8 mouse cellular contexts compared by ENCODE assay signal in the genomic region with DNA sequence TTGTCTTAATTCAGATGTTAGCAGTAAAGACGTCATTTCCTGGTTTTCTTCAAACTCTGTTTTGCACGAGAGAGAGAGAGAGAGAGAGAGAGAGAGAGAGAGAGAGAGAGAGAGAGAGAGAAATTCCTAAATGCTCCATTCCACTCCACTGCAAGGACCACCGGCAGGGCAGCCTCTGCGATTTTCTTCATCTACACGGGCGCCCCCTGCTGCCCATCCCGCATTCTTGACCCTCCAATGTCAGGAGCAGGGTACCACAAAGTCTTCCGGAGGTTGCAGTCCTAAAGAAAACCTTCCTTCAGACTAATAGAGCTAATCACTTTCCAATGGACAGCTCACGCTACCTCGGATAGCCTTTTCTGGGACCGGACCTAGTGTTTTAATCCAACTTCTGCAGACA. TPM values are rescaled to one million over a fixed set of nuclear protein-coding genes. Genes with fewer than 3 reads are reported as not detected.
DNase-seq lines count a peak whose midpoint lies in the region; ATAC-seq and TF ChIP-seq lines count a peak whose summit lies in the region.

No protein-coding gene starts in this region.

- peak; percentile 52 for TF ChIP-seq CTCF in cortical plate, adult 2 months (IDR thresholded peaks at IDR 0.05; ENCODE audit: extremely low read depth, insufficient read depth, low read length)

- DNase-seq in ZHBTc4 (ENCODE audit: low read depth, low spot score): peak; percentile 74
- peak; percentile 67 to 73 for DNase-seq in gastrocnemius, postnatal 36 days
- peak; percentile 93 for DNase-seq in limb, embryonic 10.5 days (ENCODE audit: low spot score)
- peak; percentile 98 for DNase-seq in midbrain, embryonic 11.5 days (ENCODE audit: low spot score, missing footprints)
- DNase-seq in spleen, adult 12 weeks (ENCODE audit: low spot score): peak; percentile 29

- H3K4me2 ChIP-seq in intestine, embryonic 15.5 days (replicated peaks): peak overlapping the region; percentile 92
- H3K4me2 ChIP-seq in midbrain, embryonic 11.5 days: peak overlapping the region; percentile 91

- no peaks in the 10 kb centered on the region for H3K27me3 ChIP-seq in intestine, embryonic 15.5 days (replicated peaks)
- no peaks in the 10 kb centered on the region for H3K27me3 ChIP-seq in limb, embryonic 10.5 days (ENCODE audit: low read depth, poor library complexity, severe bottlenecking)
- H3K27me3 ChIP-seq in midbrain, embryonic 11.5 days (ENCODE audit: control insufficient read depth, insufficient read depth, low read length): no peaks in the 10 kb centered on the region; the same call in 1 of the 2 replicates

- H3K4me1 ChIP-seq in cortical plate, adult 2 months (ENCODE audit: control insufficient read depth, insufficient read depth, low read length): no peaks in the 10 kb centered on the region
- H3K4me1 ChIP-seq in intestine, embryonic 15.5 days (replicated peaks): no peaks in the 10 kb centered on the region
- H3K4me1 ChIP-seq in limb, embryonic 10.5 days: peaks cover 28% of the 10 kb centered on the region
- peaks cover 8% of the 10 kb centered on the region for H3K4me1 ChIP-seq in midbrain, embryonic 11.5 days (ENCODE audit: control insufficient read depth, insufficient read depth, low read length)

- peak overlapping the region; percentile 74 for H3K9ac ChIP-seq in intestine, embryonic 15.5 days
- peak overlapping the region; percentile 78; the same call in 1 of the 2 replicates for H3K9ac ChIP-seq in midbrain, embryonic 11.5 days (ENCODE audit: low read length)

- no peaks in the 10 kb centered on the region for H3K36me3 ChIP-seq in intestine, embryonic 15.5 days
- peaks cover 10% of the 10 kb centered on the region; the same call in 1 of the 2 replicates for H3K36me3 ChIP-seq in limb, embryonic 10.5 days
- H3K36me3 ChIP-seq in midbrain, embryonic 11.5 days (ENCODE audit: control insufficient read depth, insufficient read depth, low read length): no peaks in the 10 kb centered on the region

- 0% methylated on average over 11 of the region's 11 CpGs for WGBS in intestine, embryonic 15.5 days
- under 1% methylated on average over 11 of the region's 11 CpGs for WGBS in limb, embryonic 10.5 days
- under 1% methylated on average over 11 of the region's 11 CpGs for WGBS in midbrain, embryonic 11.5 days

- intact Hi-C loops in gastrocnemius, postnatal 36 days (cut with DNase I): loop anchor here (2.0 to 10.0 kb wide), 2 partner anchors 194 to 270 kb away; no protein-coding TSS in a partner anchor

- no peaks in the 10 kb centered on the region for H3K9me3 ChIP-seq in intestine, embryonic 15.5 days
- H3K9me3 ChIP-seq in limb, embryonic 10.5 days (replicated peaks): no peaks in the 10 kb centered on the region
- H3K9me3 ChIP-seq in midbrain, embryonic 11.5 days (ENCODE audit: control insufficient read depth, low read length): no peaks in the 10 kb centered on the region

- no peak for TF ChIP-seq POLR2A in cortical plate, adult 2 months (IDR thresholded peaks at IDR 0.05; ENCODE audit: extremely low read depth, insufficient read depth, low read length)

- no peak overlapping the region for H3K27ac ChIP-seq in cortical plate, adult 2 months (ENCODE audit: insufficient read depth, low read length)
- H3K27ac ChIP-seq in intestine, embryonic 15.5 days: peak overlapping the region; percentile 87
- peak overlapping the region; percentile 98 for H3K27ac ChIP-seq in limb, embryonic 10.5 days
- H3K27ac ChIP-seq in midbrain, embryonic 11.5 days (ENCODE audit: low read depth, low read length): no peak overlapping the region

- ATAC-seq in intestine, embryonic 15.5 days: peak; percentile 87
- ATAC-seq in midbrain, embryonic 11.5 days (ENCODE audit: low FRiP score): peak; percentile 86
- ATAC-seq in erythroid progenitor cell, adult 5-6 weeks (replicated peaks; ENCODE audit: low FRiP score, poor library complexity, severe bottlenecking): no peak

- H3K4me3 ChIP-seq in cortical plate, adult 2 months (ENCODE audit: insufficient read depth, low read length): peak overlapping the region; percentile 44
- H3K4me3 ChIP-seq in intestine, embryonic 15.5 days (replicated peaks): peak overlapping the region; percentile 70
- peak overlapping the region; percentile 98 for H3K4me3 ChIP-seq in limb, embryonic 10.5 days
- peak overlapping the region; percentile 59 for H3K4me3 ChIP-seq in midbrain, embryonic 11.5 days (ENCODE audit: low read depth, low read length)

RNA-seq across cellular contexts. Expression of gene Ltbp1, which starts 0.5 kb away (rescaled TPM):
- 4.6 and 4.7 TPM in 2 replicates for polyA plus RNA-seq in cortical plate, adult 2 months (2012; rRNA removed)
- 1 to 10 TPM; 8.0 to 8.3 TPM for total RNA-seq in gastrocnemius, postnatal 36 days (2021)
- polyA plus RNA-seq in intestine, embryonic 15.5 days (2015; fragmentation: Nextera tagmentation; extraction: Ambion mirVana): 17.7 and 18.8 TPM in 2 replicates
- 7.1 and 16.4 TPM in 2 replicates for polyA plus RNA-seq in limb, embryonic 10.5 days (2016; fragmentation: Nextera tagmentation; extraction: Ambion mirVana)
- polyA plus RNA-seq in midbrain, embryonic 11.5 days (2014; fragmentation: Nextera tagmentation; extraction: Ambion mirVana): 5.5 and 6.2 TPM in 2 replicates
- total RNA-seq in erythroid progenitor cell, adult 5-6 weeks (2015; ENCODE audit: low replicate concordance): 6.5 TPM in 1 of 2 replicates, not detected in the other
- total RNA-seq in erythroid progenitor cell, adult 5-6 weeks (2017; ENCODE audit: low replicate concordance): 1.7 TPM in 1 of 2 replicates, not detected in the other

Comparison
In these comparisons a context has a peak if more than half of its experiments do, and no peak if none do; other contexts are left out.
1. DNase-seq: peak in every context shown above with its lines; median percentile 98 in midbrain, embryonic 11.5 days; 93 in limb, embryonic 10.5 days; 74 in ZHBTc4; 70 in gastrocnemius, postnatal 36 days; 29 in spleen, adult 12 weeks.
2. H3K27ac ChIP-seq: peak in intestine, embryonic 15.5 days (single experiment) and limb, embryonic 10.5 days (single experiment); none in cortical plate, adult 2 months (single experiment) and midbrain, embryonic 11.5 days (single experiment).
3. H3K4me3 ChIP-seq: peak in every context shown above with its lines; median percentile 98 in limb, embryonic 10.5 days; 70 in intestine, embryonic 15.5 days; 59 in midbrain, embryonic 11.5 days; 44 in cortical plate, adult 2 months.